Mouse (Mus musculus) megakaryocyte-erythroid progenitor cell, adult 5-6 weeks (primary cell): ENCODE results near the gene Olfr348. TPM values are rescaled to one million over a fixed set of nuclear protein-coding genes. Genes with fewer than 3 reads are reported as not detected.

ENCODE experiments used
- ATAC-seq: replicated peaks from 2 replicates; pipeline ENCODE4 v1.8.0; 2016; ENCODE audit warnings: mild to moderate bottlenecking, inconsistent platforms; ENCODE audit not compliant: severe bottlenecking, poor library complexity, low FRiP score, low TSS enrichment
- total RNA-seq, 2 experiments: library from RNA; stranded (forward) in 1 of 2; stranded (reverse) in 1 of 2; fragments of 200-1000, 215-1000 nt in 1 of 2; fragments of >200 nt in 1 of 2; fragmentation: Nextera tagmentation in 1 of 2; gene quantifications; 2 replicates each; pipeline ENCODE4 v1.2.3; 2014 to 2017

The Olfr348 gene
- total RNA-seq (2014; fragmentation: Nextera tagmentation) (not detected in 2 replicates), total RNA-seq (2017) (not detected in 2 replicates)

DNA sequence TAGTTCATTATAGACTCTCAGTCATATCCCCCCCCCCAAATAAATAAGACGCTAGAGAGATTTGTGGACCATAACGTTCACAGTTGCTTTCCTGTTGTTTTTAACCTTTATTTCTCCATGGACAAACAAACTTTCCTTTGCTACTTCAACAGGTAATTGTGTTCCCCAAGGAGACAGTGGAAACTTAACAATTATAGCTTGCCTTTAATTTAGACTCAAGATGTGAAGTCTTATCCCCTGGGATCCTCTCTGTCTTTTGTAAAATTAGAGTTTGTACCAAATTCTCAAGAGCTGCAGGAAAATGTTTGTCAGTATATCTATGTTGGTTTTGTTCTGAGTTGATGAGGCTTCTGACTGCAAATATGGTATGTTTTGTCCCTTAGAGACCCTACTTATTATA is at the start of gene Olfr348:
TSS of gene Olfr348 (plus strand) at position 301 of the 400 bp plus-strand sequence.
- no peak for ATAC-seq

DNA sequence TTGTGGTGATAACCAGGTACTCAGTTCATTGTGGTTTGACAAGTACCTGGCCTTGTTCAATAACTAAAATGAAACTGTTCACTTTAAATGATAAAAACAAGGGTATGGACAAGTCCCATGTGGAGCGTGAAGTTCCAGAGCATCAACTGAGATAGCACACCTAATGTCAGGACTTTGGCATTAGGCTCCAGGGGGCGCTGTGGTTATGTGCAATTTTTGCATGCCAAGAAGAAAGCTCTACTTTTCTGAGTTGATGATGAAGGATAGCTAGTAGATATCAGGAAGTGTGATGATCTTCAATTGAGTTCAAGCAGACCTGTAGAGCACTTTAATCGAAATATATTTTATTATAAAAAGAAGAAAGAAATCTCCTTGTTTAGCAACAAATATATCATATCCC is 47.9 kb upstream of the Olfr348 start:
- ATAC-seq: no peak

DNA sequence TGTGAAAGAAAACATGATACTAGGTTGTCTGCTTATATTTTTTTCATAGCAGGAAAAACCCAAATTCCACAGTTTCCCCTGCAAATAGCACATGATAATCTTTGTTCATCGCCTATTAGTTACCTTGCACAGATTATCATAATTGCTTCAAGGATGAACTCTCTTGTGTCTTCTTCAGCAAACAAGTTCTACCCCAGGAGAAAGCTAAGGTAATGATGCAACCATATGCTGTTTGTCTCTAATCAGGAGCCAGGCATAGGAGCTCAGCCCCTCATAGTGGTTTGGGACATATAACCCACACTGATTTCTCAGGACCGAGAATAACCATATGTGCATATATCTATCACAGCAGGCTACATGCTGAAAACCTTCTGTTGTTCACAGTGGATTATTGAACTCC is 6.2 kb downstream of the Olfr348 start, which contains the start of gene Olfr50:
TSS of gene Olfr50 (plus strand) at position 301 of the 400 bp plus-strand sequence.
- ATAC-seq: no peak

DNA sequence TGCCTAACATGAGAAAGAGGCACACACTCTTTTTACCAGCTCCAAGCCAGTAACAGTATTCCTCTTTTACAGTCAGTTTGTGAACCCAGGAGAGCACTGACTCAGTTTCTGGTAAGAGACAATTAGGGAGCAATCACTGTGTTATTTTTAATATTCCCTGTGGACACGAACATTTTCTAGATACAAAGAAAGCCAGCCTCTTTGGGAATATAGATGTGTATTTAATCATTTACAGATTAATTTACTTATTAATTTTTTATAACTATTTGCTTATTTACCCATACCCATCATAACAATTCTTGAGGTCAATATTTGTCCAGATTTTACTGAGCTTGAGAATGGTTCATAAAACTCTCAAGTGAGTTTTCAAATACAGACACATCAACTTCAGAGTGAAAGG is 32.9 kb downstream of the Olfr348 start, which contains the start of gene Olfr3:
TSS of gene Olfr3 (minus strand) at position 101 of the 400 bp plus-strand sequence.
- no peak for ATAC-seq

Other genes with a start within 250 kb of the Olfr348 start
- not detected in 2 replicates for gene Olfr344, start 217.6 kb upstream of the Olfr348 start, total RNA-seq (2014; fragmentation: Nextera tagmentation)
- not detected in 2 replicates for gene Olfr344, start 217.6 kb upstream of the Olfr348 start, total RNA-seq (2017)
- not detected in 2 replicates for gene Olfr345, start 144.2 kb upstream of the Olfr348 start, total RNA-seq (2014; fragmentation: Nextera tagmentation)
- not detected in 2 replicates for gene Olfr345, start 144.2 kb upstream of the Olfr348 start, total RNA-seq (2017)
- gene Olfr346, start 98.5 kb upstream of the Olfr348 start, total RNA-seq (2014; fragmentation: Nextera tagmentation): not detected in 2 replicates
- gene Olfr346, start 98.5 kb upstream of the Olfr348 start, total RNA-seq (2017): not detected in 2 replicates
- gene Olfr347, start 52.4 kb upstream of the Olfr348 start, total RNA-seq (2014; fragmentation: Nextera tagmentation): not detected in 2 replicates
- not detected in 2 replicates for gene Olfr347, start 52.4 kb upstream of the Olfr348 start, total RNA-seq (2017)
- not detected in 2 replicates for gene Olfr50, start 6.3 kb downstream of the Olfr348 start, total RNA-seq (2014; fragmentation: Nextera tagmentation)
- gene Olfr50, start 6.3 kb downstream of the Olfr348 start, total RNA-seq (2017): not detected in 2 replicates
- gene Olfr3, start 32.8 kb downstream of the Olfr348 start, total RNA-seq (2014; fragmentation: Nextera tagmentation): not detected in 2 replicates
- not detected in 2 replicates for gene Olfr3, start 32.8 kb downstream of the Olfr348 start, total RNA-seq (2017)
- not detected in 2 replicates for gene Olfr350, start 62.0 kb downstream of the Olfr348 start, total RNA-seq (2014; fragmentation: Nextera tagmentation)
- not detected in 2 replicates for gene Olfr350, start 62.0 kb downstream of the Olfr348 start, total RNA-seq (2017)
- gene Olfr351, start 78.4 kb downstream of the Olfr348 start, total RNA-seq (2014; fragmentation: Nextera tagmentation): not detected in 2 replicates
- gene Olfr351, start 78.4 kb downstream of the Olfr348 start, total RNA-seq (2017): not detected in 2 replicates
- gene Olfr352, start 84.2 kb downstream of the Olfr348 start, total RNA-seq (2014; fragmentation: Nextera tagmentation): not detected in 2 replicates
- gene Olfr352, start 84.2 kb downstream of the Olfr348 start, total RNA-seq (2017): not detected in 2 replicates
- gene Olfr353, start 108.7 kb downstream of the Olfr348 start, total RNA-seq (2014; fragmentation: Nextera tagmentation): not detected in 2 replicates
- gene Olfr353, start 108.7 kb downstream of the Olfr348 start, total RNA-seq (2017): not detected in 2 replicates
- not detected in 2 replicates for gene Olfr354, start 121.4 kb downstream of the Olfr348 start, total RNA-seq (2014; fragmentation: Nextera tagmentation)
- gene Olfr354, start 121.4 kb downstream of the Olfr348 start, total RNA-seq (2017): not detected in 2 replicates
- gene Olfr355, start 144.6 kb downstream of the Olfr348 start, total RNA-seq (2014; fragmentation: Nextera tagmentation): not detected in 2 replicates
- not detected in 2 replicates for gene Olfr355, start 144.6 kb downstream of the Olfr348 start, total RNA-seq (2017)
- gene Olfr356, start 152.8 kb downstream of the Olfr348 start, total RNA-seq (2014; fragmentation: Nextera tagmentation): not detected in 2 replicates
- gene Olfr356, start 152.8 kb downstream of the Olfr348 start, total RNA-seq (2017): not detected in 2 replicates
- gene Olfr357, start 209.6 kb downstream of the Olfr348 start, total RNA-seq (2014; fragmentation: Nextera tagmentation): not detected in 2 replicates
- not detected in 2 replicates for gene Olfr357, start 209.6 kb downstream of the Olfr348 start, total RNA-seq (2017)
- gene Olfr358, start 225.1 kb downstream of the Olfr348 start, total RNA-seq (2014; fragmentation: Nextera tagmentation): not detected in 2 replicates
- gene Olfr358, start 225.1 kb downstream of the Olfr348 start, total RNA-seq (2017): not detected in 2 replicates